Mouse (Mus musculus): ENCODE measurements around the gene Rasgrp2. TPM values are rescaled to one million over a fixed set of nuclear protein-coding genes. Genes with fewer than 3 reads are reported as not detected.

Rasgrp2 gene
- polyA plus RNA-seq, 1 experiment, result 1,280 TPM

DNA sequence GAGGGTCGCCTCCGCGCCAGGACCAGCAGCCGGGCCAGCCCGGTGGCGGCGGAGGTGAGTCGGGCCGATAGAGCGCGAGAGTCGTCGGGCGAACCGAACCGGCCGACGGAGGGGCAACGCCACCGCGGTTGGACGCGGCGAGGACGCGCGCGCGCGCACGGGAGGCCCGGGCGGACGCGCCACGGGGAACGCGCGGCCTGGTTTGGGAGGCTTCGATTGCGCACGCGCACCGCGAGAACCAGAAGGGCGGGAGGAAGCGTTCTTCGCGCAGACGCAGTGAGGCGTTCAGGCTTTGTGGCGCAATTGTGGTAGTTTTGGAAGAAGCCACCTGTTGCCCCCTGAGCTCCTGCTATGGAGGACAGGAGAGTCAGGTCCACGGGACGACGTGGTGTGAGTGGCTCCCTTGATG lies 34.8 kb upstream of the Rasgrp2 start:
- Histone ChIP-seq H3K4me3 (replicated peaks; ENCODE audit: control insufficient read depth, low read depth, low read length) (peak overlapping the region; percentile 87), H3K27ac (ENCODE audit: control insufficient read depth, insufficient read depth, low read depth, low read length, poor library complexity) (peak overlapping the region; percentile 100), H3K4me1 (ENCODE audit: control insufficient read depth, insufficient read depth, low read length) (no peaks in the 10 kb centered on the region; the same call in 1 of the 2 replicates)
- peak; percentile 70; the same call in 1 of the 2 replicates for TF ChIP-seq POLR2A (IDR thresholded peaks at IDR 0.05; ENCODE audit: borderline replicate concordance, control insufficient read depth, low read depth, low read length)
- TF ChIP-seq CTCF (IDR thresholded peaks at IDR 0.05; ENCODE audit: control insufficient read depth, insufficient read depth, low read length), result no peak
- WGBS, result under 1% methylated on average over 55 of the region's 55 CpGs

DNA sequence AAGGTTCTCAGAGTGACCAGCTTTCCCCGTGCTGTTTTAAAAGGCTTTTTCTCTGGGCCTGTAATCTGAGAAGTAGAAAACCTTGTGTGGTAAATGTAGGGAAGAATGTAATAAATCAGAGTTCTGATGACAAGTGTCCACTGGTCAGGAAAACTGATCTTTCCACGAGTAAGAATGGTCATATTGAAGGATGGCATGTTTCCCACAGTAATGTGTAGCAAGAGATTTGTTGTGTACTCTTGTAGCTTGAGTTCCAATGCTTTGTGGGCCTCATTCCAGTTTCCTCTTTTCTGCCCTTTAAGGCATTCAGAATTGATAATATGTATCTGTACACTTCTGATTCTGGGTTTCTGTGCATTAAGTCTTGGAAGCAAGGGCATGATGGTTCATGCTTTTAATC lies 34.3 kb upstream of the Rasgrp2 start:
- TF ChIP-seq CTCF (IDR thresholded peaks at IDR 0.05; ENCODE audit: control insufficient read depth, insufficient read depth, low read length), result no peak
- Histone ChIP-seq H3K4me1 (ENCODE audit: control insufficient read depth, insufficient read depth, low read length) (no peaks in the 10 kb centered on the region; the same call in 1 of the 2 replicates), H3K4me3 (replicated peaks; ENCODE audit: control insufficient read depth, low read depth, low read length) (peak overlapping the region; percentile 87), H3K27ac (ENCODE audit: control insufficient read depth, insufficient read depth, low read depth, low read length, poor library complexity) (no peak overlapping the region)
- 0% methylated on average over 2 of the region's 2 CpGs for WGBS

- Histone ChIP-seq H3K27ac (ENCODE audit: control insufficient read depth, insufficient read depth, low read depth, low read length, poor library complexity) (no peak overlapping the region), H3K4me3 (replicated peaks; ENCODE audit: control insufficient read depth, low read depth, low read length) (no peak overlapping the region), H3K4me1 (ENCODE audit: control insufficient read depth, insufficient read depth, low read length) (no peaks in the 10 kb centered on the region; the same call in 1 of the 2 replicates)
- TF ChIP-seq POLR2A (IDR thresholded peaks at IDR 0.05; ENCODE audit: borderline replicate concordance, control insufficient read depth, low read depth, low read length) (no peak), CTCF (IDR thresholded peaks at IDR 0.05; ENCODE audit: control insufficient read depth, insufficient read depth, low read length) (no peak)
- 32% methylated on average over 2 of the region's 2 CpGs for WGBS
Observed at GRCm38 (mm10) chr19:6370175-6370574, 29.0 kb upstream of the Rasgrp2 start.

DNA sequence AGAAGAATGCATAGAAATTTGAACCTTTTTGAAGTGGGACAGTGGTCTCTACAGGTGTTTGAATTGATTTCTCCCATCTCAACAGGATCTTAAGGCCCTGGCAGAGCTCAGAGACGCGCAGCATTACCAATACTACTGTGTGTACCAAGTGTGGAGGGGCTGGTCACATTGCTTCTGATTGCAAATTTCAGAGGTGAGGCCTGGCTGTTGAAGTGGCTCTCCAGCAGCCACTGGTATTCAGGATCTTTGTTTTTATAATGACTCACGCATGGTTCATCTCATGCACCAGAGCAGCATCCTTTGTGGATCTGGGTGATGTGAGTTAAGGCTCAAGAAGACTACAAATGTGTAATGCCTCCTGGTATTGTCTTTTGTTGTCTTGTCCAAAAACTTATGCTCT lies 26.7 kb upstream of the Rasgrp2 start:
- TF ChIP-seq CTCF (IDR thresholded peaks at IDR 0.05; ENCODE audit: control insufficient read depth, insufficient read depth, low read length) (no peak), POLR2A (IDR thresholded peaks at IDR 0.05; ENCODE audit: borderline replicate concordance, control insufficient read depth, low read depth, low read length) (no peak)
- H3K27ac ChIP-seq (ENCODE audit: control insufficient read depth, insufficient read depth, low read depth, low read length, poor library complexity), result no peak overlapping the region
- 96% methylated on average over 3 of the region's 3 CpGs for WGBS
- H3K4me3 ChIP-seq (replicated peaks; ENCODE audit: control insufficient read depth, low read depth, low read length), result no peak overlapping the region
- no peaks in the 10 kb centered on the region for H3K4me1 ChIP-seq (ENCODE audit: control insufficient read depth, insufficient read depth, low read length)

DNA sequence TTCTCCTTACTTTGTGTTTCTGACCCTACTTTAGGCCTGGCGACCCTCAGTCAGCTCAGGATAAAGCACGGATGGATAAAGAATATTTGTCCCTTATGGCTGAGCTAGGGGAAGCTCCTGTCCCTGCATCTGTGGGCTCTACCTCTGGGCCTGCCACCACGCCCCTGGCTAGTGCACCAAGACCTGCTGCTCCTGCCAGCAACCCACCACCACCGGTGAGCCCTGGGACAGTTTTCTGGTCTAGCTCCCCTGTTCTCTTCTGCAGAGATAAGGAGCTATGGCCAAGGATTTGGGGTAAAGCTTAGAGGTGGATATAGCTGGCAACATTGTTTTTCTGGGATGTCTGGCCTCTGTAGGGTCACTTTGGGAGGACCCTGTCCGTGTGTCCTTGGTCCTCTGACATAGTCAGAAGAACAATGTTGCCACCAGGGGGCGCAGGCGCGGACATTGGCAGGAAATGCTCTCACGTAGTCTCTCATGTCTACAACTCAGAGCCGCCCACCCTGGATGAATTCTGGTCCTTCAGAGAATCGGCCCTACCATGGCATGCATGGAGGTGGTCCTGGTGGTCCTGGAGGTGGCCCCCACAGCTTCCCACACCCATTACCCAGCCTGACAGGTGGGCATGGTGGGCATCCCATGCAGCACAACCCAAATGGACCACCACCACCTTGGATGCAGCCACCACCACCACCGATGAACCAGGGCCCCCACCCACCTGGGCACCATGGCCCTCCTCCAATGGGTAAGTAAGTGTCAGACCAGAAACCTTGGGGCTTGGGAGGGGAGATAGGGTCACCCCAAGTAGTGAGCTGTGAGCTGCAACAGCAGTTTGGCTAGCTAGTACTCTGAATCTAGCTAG lies 25.4 kb upstream of the Rasgrp2 start:
- no peak overlapping the region for H3K4me3 ChIP-seq (replicated peaks; ENCODE audit: control insufficient read depth, low read depth, low read length)
- no peaks in the 10 kb centered on the region for H3K4me1 ChIP-seq (ENCODE audit: control insufficient read depth, insufficient read depth, low read length)
- TF ChIP-seq CTCF (IDR thresholded peaks at IDR 0.05; ENCODE audit: control insufficient read depth, insufficient read depth, low read length) (peak; percentile 88), POLR2A (IDR thresholded peaks at IDR 0.05; ENCODE audit: borderline replicate concordance, control insufficient read depth, low read depth, low read length) (no peak)
- 46% methylated on average over 12 of the region's 12 CpGs for WGBS
- H3K27ac ChIP-seq (ENCODE audit: control insufficient read depth, insufficient read depth, low read depth, low read length, poor library complexity), result no peak overlapping the region

DNA sequence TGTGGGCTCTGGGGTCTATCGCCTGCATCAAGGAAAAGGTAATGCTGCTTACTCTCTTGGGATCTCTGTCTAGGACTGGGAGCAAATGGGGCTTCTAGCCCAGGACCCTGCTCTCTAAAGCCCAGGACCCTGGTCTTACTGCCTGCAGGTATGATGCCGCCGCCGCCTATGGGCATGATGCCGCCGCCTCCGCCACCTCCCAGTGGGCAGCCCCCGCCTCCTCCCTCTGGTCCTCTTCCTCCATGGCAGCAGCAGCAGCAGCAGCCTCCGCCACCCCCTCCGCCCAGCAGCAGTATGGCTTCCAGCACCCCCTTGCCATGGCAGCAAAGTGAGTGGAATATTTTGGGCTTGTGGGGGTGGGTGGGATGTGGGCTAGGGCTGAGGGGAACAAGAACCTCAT lies 24.6 kb upstream of the Rasgrp2 start:
- TF ChIP-seq POLR2A (IDR thresholded peaks at IDR 0.05; ENCODE audit: borderline replicate concordance, control insufficient read depth, low read depth, low read length), result no peak
- no peak for TF ChIP-seq CTCF (IDR thresholded peaks at IDR 0.05; ENCODE audit: control insufficient read depth, insufficient read depth, low read length)
- H3K4me1 ChIP-seq (ENCODE audit: control insufficient read depth, insufficient read depth, low read length), result no peaks in the 10 kb centered on the region
- no peak overlapping the region for H3K27ac ChIP-seq (ENCODE audit: control insufficient read depth, insufficient read depth, low read depth, low read length, poor library complexity)
- 98% methylated on average over 10 of the region's 10 CpGs for WGBS
- no peak overlapping the region for H3K4me3 ChIP-seq (replicated peaks; ENCODE audit: control insufficient read depth, low read depth, low read length)

- Histone ChIP-seq H3K27ac (ENCODE audit: control insufficient read depth, insufficient read depth, low read depth, low read length, poor library complexity) (no peak overlapping the region), H3K4me3 (replicated peaks; ENCODE audit: control insufficient read depth, low read depth, low read length) (no peak overlapping the region), H3K4me1 (ENCODE audit: control insufficient read depth, insufficient read depth, low read length) (no peaks in the 10 kb centered on the region)
- TF ChIP-seq CTCF (IDR thresholded peaks at IDR 0.05; ENCODE audit: control insufficient read depth, insufficient read depth, low read length) (no peak), POLR2A (IDR thresholded peaks at IDR 0.05; ENCODE audit: borderline replicate concordance, control insufficient read depth, low read depth, low read length) (no peak)
- 94% methylated on average over 41 of the region's 42 CpGs for WGBS
Observed at GRCm38 (mm10) chr19:6375423-6376254, 23.5 kb upstream of the Rasgrp2 start.

GRCm38 (mm10) chr19:6376255-6376564 lies 22.9 kb upstream of the Rasgrp2 start:
- Histone ChIP-seq H3K4me3 (replicated peaks; ENCODE audit: control insufficient read depth, low read depth, low read length) (no peak overlapping the region), H3K27ac (ENCODE audit: control insufficient read depth, insufficient read depth, low read depth, low read length, poor library complexity) (no peak overlapping the region), H3K4me1 (ENCODE audit: control insufficient read depth, insufficient read depth, low read length) (no peaks in the 10 kb centered on the region)
- TF ChIP-seq POLR2A (IDR thresholded peaks at IDR 0.05; ENCODE audit: borderline replicate concordance, control insufficient read depth, low read depth, low read length) (no peak), CTCF (IDR thresholded peaks at IDR 0.05; ENCODE audit: control insufficient read depth, insufficient read depth, low read length) (peak; percentile 60; the same call in 1 of the 2 replicates)
- WGBS, result 85% methylated on average over 14 of the region's 14 CpGs

All from bone marrow, adult 2 months (tissue).